Mouse (Mus musculus) embryonic facial prominence, embryonic 13.5 days (tissue): ENCODE data around the gene Hacd2. TPM values are rescaled to one million over a fixed set of nuclear protein-coding genes. Genes with fewer than 3 reads are reported as not detected.

Experiments used
- ATAC-seq: fragments of 200-750 bp; cut with Nextera tagmentation; 2 replicates; pipeline ENCODE4 v1.8.0; 2017; ENCODE audit warnings: low read depth; ENCODE audit not compliant: insufficient number of reproducible peaks, insufficient read depth, low FRiP score, low TSS enrichment
- H3K27ac ChIP-seq: fragments of 300-500 bp; sonication (generic); 2 replicates; pipeline ENCODE4 v1.5.1; 2015; ENCODE audit warnings: moderate library complexity, mild to moderate bottlenecking, inconsistent platforms
- H3K27me3 ChIP-seq: fragments of 300-500 bp; sonication (generic); 2 replicates; pipeline ENCODE4 v1.6.1; 2015; ENCODE audit warnings: mild to moderate bottlenecking, inconsistent platforms
- H3K36me3 ChIP-seq: fragments of 300-500 bp; sonication (generic); 2 replicates; pipeline ENCODE4 v1.6.1; 2015; ENCODE audit warnings: mild to moderate bottlenecking, inconsistent platforms
- H3K4me1 ChIP-seq: fragments of 300-500 bp; sonication (generic); 2 replicates; pipeline ENCODE4 v1.6.1; 2015; ENCODE audit warnings: inconsistent platforms
- H3K4me2 ChIP-seq: fragments of 300-500 bp; sonication (generic); 2 replicates; pipeline ENCODE4 v1.6.1; 2015; ENCODE audit warnings: moderate library complexity, mild to moderate bottlenecking, inconsistent platforms
- H3K4me3 ChIP-seq: fragments of 300-500 bp; sonication (generic); 2 replicates; pipeline ENCODE4 v1.5.1; 2015; ENCODE audit warnings: mild to moderate bottlenecking, inconsistent platforms
- H3K9ac ChIP-seq: fragments of 300-500 bp; sonication (generic); 2 replicates; pipeline ENCODE4 v1.6.1; 2015; ENCODE audit warnings: mild to moderate bottlenecking, inconsistent platforms
- H3K9me3 ChIP-seq: fragments of 300-500 bp; sonication (generic); 2 replicates; pipeline ENCODE4 v1.6.1; 2016; ENCODE audit warnings: inconsistent platforms
- WGBS: fragments of 180-500 bp; shearing (Covaris S2); methylation state at CpG from one replicate; pipeline ENCODE4 v1.1.7; 2015; ENCODE audit warnings: mixed read lengths; 5-methylcytosine and 5-hydroxymethylcytosine counted together
- polyA plus RNA-seq: library from polyadenylated mRNA; unstranded; fragments of >200 nt; fragmentation: Nextera tagmentation; extraction: Ambion mirVana; gene quantifications from 2 replicates; pipeline ENCODE4 v1.2.1, GENCODE M21; 2015

The Hacd2 gene
- polyA plus RNA-seq = 87.5 and 87.8 TPM in 2 replicates

GRCm38 (mm10) chr16:35022242-35023137 lies at the start of gene Hacd2:
TSS of gene Hacd2 (plus strand) at chr16:35022428.
- H3K4me2 ChIP-seq = peak within 1 kb of the TSS; percentile 64
- H3K4me3 ChIP-seq = peak within 1 kb of the TSS; percentile 66
- no peaks in the 10 kb centered on the region for H3K4me1 ChIP-seq
- H3K9me3 ChIP-seq = no peaks in the 10 kb centered on the region
- peaks cover 22% of the 10 kb centered on the region for H3K27me3 ChIP-seq
- H3K9ac ChIP-seq = peak within 1 kb of the TSS; percentile 80
- peaks cover 17% of the 10 kb centered on the region for H3K36me3 ChIP-seq
- H3K27ac ChIP-seq = peak within 1 kb of the TSS; percentile 71
- under 1% methylated on average over 83 of the region's 97 CpGs for WGBS
- peak; percentile 99 for ATAC-seq

- Histone ChIP-seq H3K4me2 (no peak overlapping the region), H3K27me3 (no peaks in the 10 kb centered on the region), H3K4me3 (no peak overlapping the region), H3K27ac (no peak overlapping the region), H3K4me1 (peaks cover 12% of the 10 kb centered on the region), H3K36me3 (no peaks in the 10 kb centered on the region), H3K9me3 (no peaks in the 10 kb centered on the region), H3K9ac (no peak overlapping the region)
- WGBS = 37% methylated on average over 12 of the region's 12 CpGs
- no peak for ATAC-seq
These were observed 49.8 kb upstream of the Hacd2 start for GRCm38 (mm10) chr16:34972471-34972870.

DNA sequence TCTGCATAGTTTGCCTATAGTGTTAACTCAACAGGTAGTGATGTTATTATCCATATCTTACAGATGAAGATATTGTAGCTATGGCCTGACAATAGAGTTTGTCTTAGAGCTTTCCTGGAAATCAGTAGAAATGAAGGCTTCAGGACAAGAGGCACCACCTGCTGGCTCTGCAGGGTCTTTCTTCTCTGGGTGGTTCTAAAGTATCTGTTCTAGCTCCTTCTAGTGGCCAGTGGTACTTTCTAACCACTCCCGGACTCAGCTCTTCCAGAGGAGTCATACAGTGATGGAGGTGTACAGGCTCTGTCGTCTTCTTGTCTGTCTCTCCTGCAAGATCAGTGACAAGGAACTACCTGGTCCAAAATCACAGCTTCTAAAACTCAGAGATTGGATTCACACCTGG lies 46.7 kb upstream of the Hacd2 start:
- H3K4me2 ChIP-seq = no peak overlapping the region
- H3K36me3 ChIP-seq = no peaks in the 10 kb centered on the region
- H3K4me1 ChIP-seq = peaks cover 10% of the 10 kb centered on the region
- no peak for ATAC-seq
- 60% methylated on average over 2 of the region's 2 CpGs for WGBS
- no peaks in the 10 kb centered on the region for H3K9me3 ChIP-seq
- no peak overlapping the region for H3K9ac ChIP-seq
- no peaks in the 10 kb centered on the region for H3K27me3 ChIP-seq
- no peak overlapping the region for H3K4me3 ChIP-seq
- H3K27ac ChIP-seq = no peak overlapping the region

DNA sequence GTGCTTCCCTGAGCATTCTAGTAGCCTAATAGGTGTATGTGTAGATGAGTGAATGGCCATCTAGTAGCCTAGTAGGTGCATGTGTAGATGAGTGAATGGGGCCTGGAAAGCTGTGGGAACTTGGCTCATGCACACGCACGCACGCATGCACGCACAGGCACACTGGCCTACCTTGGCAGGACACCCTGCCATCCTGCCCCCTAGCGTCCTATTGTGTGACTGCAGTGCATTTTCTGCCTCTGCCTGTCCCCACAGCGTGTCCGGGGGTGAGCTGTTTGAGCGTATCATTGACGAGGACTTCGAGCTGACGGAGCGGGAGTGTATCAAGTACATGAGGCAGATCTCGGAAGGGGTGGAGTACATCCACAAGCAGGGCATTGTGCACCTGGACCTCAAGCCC lies 45.6 kb upstream of the Hacd2 start:
- no peaks in the 10 kb centered on the region for H3K9me3 ChIP-seq
- H3K9ac ChIP-seq = no peak overlapping the region
- H3K27me3 ChIP-seq = no peaks in the 10 kb centered on the region
- no peak for ATAC-seq
- H3K4me1 ChIP-seq = peaks cover 10% of the 10 kb centered on the region
- no peak overlapping the region for H3K4me3 ChIP-seq
- no peak overlapping the region for H3K4me2 ChIP-seq
- H3K27ac ChIP-seq = no peak overlapping the region
- H3K36me3 ChIP-seq = no peaks in the 10 kb centered on the region
- 80% methylated on average over 13 of the region's 13 CpGs for WGBS

GRCm38 (mm10) chr16:34978018-34978417 lies 44.2 kb upstream of the Hacd2 start:
- Histone ChIP-seq H3K9ac (no peak overlapping the region), H3K27ac (no peak overlapping the region), H3K4me3 (no peak overlapping the region), H3K4me1 (0 out of 2 replicates have a peak, but pooled peaks cover 4% of the 10 kb centered on the region), H3K4me2 (no peak overlapping the region), H3K36me3 (no peaks in the 10 kb centered on the region), H3K27me3 (no peaks in the 10 kb centered on the region), H3K9me3 (no peaks in the 10 kb centered on the region)
- 91% methylated on average over 7 of the region's 7 CpGs for WGBS
- no peak for ATAC-seq

- H3K36me3 ChIP-seq = no peaks in the 10 kb centered on the region
- 92% methylated on average over 7 of the region's 7 CpGs for WGBS
- no peak for ATAC-seq
- peaks cover 9% of the 10 kb centered on the region for H3K4me1 ChIP-seq
- H3K27ac ChIP-seq = no peak overlapping the region
- H3K27me3 ChIP-seq = no peaks in the 10 kb centered on the region
- H3K9me3 ChIP-seq = no peaks in the 10 kb centered on the region
- no peak overlapping the region for H3K9ac ChIP-seq
- H3K4me2 ChIP-seq = no peak overlapping the region
- no peak overlapping the region for H3K4me3 ChIP-seq
These were observed 41.2 kb upstream of the Hacd2 start for GRCm38 (mm10) chr16:34981009-34981408.

- H3K9ac ChIP-seq = no peak overlapping the region
- no peaks in the 10 kb centered on the region for H3K9me3 ChIP-seq
- 51% methylated on average over 11 of the region's 11 CpGs for WGBS
- H3K4me1 ChIP-seq = peaks cover 9% of the 10 kb centered on the region
- no peak overlapping the region for H3K4me2 ChIP-seq
- H3K27ac ChIP-seq = no peak overlapping the region; the same call in 1 of the 2 replicates
- H3K27me3 ChIP-seq = no peaks in the 10 kb centered on the region
- H3K4me3 ChIP-seq = no peak overlapping the region
- no peak for ATAC-seq
- no peaks in the 10 kb centered on the region for H3K36me3 ChIP-seq
These were observed 37.8 kb upstream of the Hacd2 start for GRCm38 (mm10) chr16:34984203-34985030.

DNA sequence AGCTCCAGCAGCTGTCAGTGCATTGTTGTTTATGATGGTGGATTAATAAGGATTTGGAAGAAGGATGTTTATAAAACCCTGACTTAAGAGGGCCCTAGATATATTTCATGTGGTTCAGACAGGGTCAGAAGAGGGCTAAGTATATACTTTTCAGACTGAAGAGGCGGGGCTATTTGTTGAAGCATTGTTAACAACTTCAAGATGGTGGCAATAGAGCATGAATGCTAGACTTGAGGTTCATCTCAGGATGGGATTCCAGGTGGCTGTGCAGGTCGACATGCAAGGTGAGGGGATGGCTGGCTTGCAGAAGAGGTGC lies 37.2 kb upstream of the Hacd2 start:
- no peak overlapping the region for H3K27ac ChIP-seq
- WGBS = 67% methylated on average over 2 of the region's 2 CpGs

DNA sequence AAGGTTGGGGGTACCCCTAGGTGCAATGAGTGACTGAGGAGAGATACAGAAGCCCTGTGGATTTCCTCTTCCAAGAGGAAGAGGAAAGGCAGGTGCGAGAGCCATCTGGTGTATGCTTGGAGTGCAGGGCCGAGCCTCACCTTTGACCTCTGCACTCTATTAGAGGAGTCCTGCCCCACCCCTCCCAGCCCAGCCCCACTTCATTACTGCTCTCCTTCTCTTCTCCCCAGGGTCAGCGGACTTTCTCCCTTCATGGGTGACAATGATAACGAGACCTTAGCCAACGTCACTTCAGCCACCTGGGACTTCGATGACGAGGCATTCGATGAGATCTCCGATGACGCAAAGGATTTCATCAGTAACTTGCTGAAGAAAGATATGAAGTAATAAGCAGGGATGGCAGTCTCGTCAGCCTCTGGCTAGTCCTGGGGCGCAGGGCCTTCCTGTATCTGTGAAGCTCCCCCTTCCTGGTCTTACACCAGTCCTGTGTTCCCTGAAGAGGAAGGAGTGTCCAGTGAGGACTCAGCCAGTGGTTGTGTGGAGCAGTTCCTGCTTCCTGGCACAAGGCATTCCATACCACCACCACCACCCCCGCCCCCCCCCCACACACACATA lies 35.9 kb upstream of the Hacd2 start:
- WGBS = 89% methylated on average over 13 of the region's 13 CpGs
- ATAC-seq = no peak
- no peak overlapping the region for H3K27ac ChIP-seq
- no peaks in the 10 kb centered on the region for H3K9me3 ChIP-seq
- H3K27me3 ChIP-seq = no peaks in the 10 kb centered on the region
- H3K4me2 ChIP-seq = no peak overlapping the region
- H3K4me3 ChIP-seq = no peak overlapping the region
- no peaks in the 10 kb centered on the region for H3K36me3 ChIP-seq
- no peak overlapping the region for H3K9ac ChIP-seq
- peaks cover 11% of the 10 kb centered on the region for H3K4me1 ChIP-seq

More for the DNA sequence above, 37.2 kb upstream of the Hacd2 start:
- no peak overlapping the region for H3K4me2 ChIP-seq
- H3K9me3 ChIP-seq = no peaks in the 10 kb centered on the region
- ATAC-seq = no peak
- no peaks in the 10 kb centered on the region for H3K36me3 ChIP-seq
- H3K9ac ChIP-seq = no peak overlapping the region
- peaks cover 9% of the 10 kb centered on the region for H3K4me1 ChIP-seq
- H3K4me3 ChIP-seq = no peak overlapping the region
- H3K27me3 ChIP-seq = no peaks in the 10 kb centered on the region

- Histone ChIP-seq H3K4me1 (peaks cover 19% of the 10 kb centered on the region), H3K4me2 (no peak overlapping the region), H3K36me3 (no peaks in the 10 kb centered on the region), H3K9ac (no peak overlapping the region), H3K9me3 (no peaks in the 10 kb centered on the region), H3K27ac (no peak overlapping the region), H3K27me3 (no peaks in the 10 kb centered on the region), H3K4me3 (no peak overlapping the region)
- no peak for ATAC-seq
- 61% methylated on average over 3 of the region's 3 CpGs for whole genome bisulfite sequencing
These were observed 30.9 kb upstream of the Hacd2 start for GRCm38 (mm10) chr16:34991365-34991764.

- ATAC-seq = no peak
- Histone ChIP-seq H3K27me3 (no peaks in the 10 kb centered on the region), H3K27ac (no peak overlapping the region), H3K4me3 (no peak overlapping the region), H3K4me2 (no peak overlapping the region), H3K9me3 (no peaks in the 10 kb centered on the region), H3K9ac (no peak overlapping the region), H3K36me3 (no peaks in the 10 kb centered on the region), H3K4me1 (peaks cover 30% of the 10 kb centered on the region)
- WGBS = 91% methylated on average over 5 of the region's 5 CpGs
These were observed 29.4 kb upstream of the Hacd2 start for GRCm38 (mm10) chr16:34992854-34993253.
